Mouse (Mus musculus): ENCODE results near the gene Endog. TPM values are rescaled to one million over a fixed set of nuclear protein-coding genes. Genes with fewer than 3 reads are reported as not detected.

Endog gene
- polyA plus RNA-seq, 1 experiment from 2014 or later, result 20.4 TPM

DNA sequence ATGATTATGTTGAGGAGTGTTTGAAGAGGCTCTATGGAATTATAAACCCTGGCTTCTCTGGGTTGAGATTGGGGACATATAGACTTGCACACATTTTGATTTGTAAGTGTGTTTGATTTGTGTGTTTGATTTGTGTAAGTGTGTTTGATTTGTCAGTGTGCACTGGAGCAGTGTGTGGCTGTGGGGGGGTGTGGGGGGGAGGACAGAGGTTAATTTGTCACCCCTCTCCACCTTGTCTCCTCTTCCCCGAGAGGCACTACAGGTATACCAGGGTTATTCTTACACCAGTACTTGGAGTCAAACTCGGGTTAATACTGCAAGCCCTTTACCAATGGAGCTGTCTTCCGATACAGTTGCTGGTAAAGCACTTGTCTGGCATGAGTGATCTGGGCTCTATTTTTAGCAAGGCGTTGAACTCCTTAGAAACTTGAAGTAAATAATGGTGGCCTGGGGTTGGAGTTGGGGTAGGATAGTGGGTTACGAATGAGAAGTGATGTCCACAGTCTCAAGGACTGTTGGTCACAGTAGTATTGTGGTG, 29.2 kb downstream of the Endog start:
- H3K4me1 ChIP-seq, result peaks cover 8% of the 10 kb centered on the region
- 91% methylated on average over 5 of the region's 5 CpGs for whole genome bisulfite sequencing
- no peaks in the 10 kb centered on the region for H3K36me3 ChIP-seq (replicated peaks)
- H3K27me3 ChIP-seq (replicated peaks), result no peaks in the 10 kb centered on the region
- no peak overlapping the region for H3K9ac ChIP-seq
- no peaks in the 10 kb centered on the region for H3K9me3 ChIP-seq
- H3K4me3 ChIP-seq, result no peak overlapping the region
- no peak overlapping the region for H3K4me2 ChIP-seq
- ATAC-seq (replicated peaks), result no peak
- H3K27ac ChIP-seq, result no peak overlapping the region

DNA sequence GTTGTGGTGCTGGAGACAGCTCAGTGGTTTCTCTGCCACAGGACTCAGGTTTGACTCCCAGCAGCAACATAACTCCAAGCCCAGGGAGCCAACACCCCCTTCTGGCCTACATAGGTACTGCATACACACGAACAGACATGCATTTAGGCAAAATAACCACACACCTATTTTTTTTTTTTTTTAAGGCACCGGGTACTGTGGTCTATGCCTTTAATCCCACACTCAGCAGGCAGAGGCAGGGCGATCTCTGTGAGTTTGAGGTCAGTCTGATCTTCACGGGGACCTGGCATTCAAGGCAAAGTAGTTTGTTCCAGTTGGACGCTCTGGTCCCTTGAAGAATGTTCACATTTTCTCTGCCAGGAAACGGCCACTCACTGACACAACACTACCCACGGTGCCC, 32.1 kb downstream of the Endog start:
- no peak overlapping the region for H3K9ac ChIP-seq
- H3K36me3 ChIP-seq (replicated peaks), result no peaks in the 10 kb centered on the region
- no peak overlapping the region for H3K27ac ChIP-seq
- H3K4me1 ChIP-seq, result peaks cover 17% of the 10 kb centered on the region
- WGBS, result 80% methylated on average over 7 of the region's 7 CpGs
- H3K27me3 ChIP-seq (replicated peaks), result no peaks in the 10 kb centered on the region
- ATAC-seq (replicated peaks), result no peak
- no peak overlapping the region for H3K4me3 ChIP-seq
- no peaks in the 10 kb centered on the region for H3K9me3 ChIP-seq
- H3K4me2 ChIP-seq, result no peak overlapping the region

DNA sequence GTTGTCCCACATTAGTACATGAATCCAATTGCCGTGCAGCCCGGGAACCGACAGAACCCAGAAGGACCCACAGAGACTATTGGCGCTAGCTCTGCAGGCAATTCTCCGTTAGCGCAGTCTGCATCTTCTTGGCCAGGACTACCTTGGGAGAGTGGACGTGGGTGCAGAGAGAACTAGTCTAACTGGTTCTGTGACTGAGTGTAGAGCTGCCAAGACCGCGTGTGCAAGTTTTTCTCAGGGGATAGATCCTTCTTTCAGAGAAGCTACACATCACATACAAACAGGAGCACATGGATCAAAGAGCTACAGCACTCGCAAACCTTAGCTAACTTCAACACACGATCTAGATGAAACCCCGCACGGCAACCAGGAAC, 33.9 kb downstream of the Endog start:
- H3K9me3 ChIP-seq, result no peaks in the 10 kb centered on the region
- H3K4me1 ChIP-seq, result peaks cover 17% of the 10 kb centered on the region
- H3K27ac ChIP-seq, result peak overlapping the region; percentile 77
- H3K4me2 ChIP-seq, result peak overlapping the region; percentile 83
- H3K36me3 ChIP-seq (replicated peaks), result no peaks in the 10 kb centered on the region
- ATAC-seq (replicated peaks), result peak; percentile 79
- WGBS, result 2% methylated on average over 13 of the region's 13 CpGs
- peak overlapping the region; percentile 68 for H3K4me3 ChIP-seq
- H3K27me3 ChIP-seq (replicated peaks), result no peaks in the 10 kb centered on the region
- H3K9ac ChIP-seq, result peak overlapping the region; percentile 54

DNA sequence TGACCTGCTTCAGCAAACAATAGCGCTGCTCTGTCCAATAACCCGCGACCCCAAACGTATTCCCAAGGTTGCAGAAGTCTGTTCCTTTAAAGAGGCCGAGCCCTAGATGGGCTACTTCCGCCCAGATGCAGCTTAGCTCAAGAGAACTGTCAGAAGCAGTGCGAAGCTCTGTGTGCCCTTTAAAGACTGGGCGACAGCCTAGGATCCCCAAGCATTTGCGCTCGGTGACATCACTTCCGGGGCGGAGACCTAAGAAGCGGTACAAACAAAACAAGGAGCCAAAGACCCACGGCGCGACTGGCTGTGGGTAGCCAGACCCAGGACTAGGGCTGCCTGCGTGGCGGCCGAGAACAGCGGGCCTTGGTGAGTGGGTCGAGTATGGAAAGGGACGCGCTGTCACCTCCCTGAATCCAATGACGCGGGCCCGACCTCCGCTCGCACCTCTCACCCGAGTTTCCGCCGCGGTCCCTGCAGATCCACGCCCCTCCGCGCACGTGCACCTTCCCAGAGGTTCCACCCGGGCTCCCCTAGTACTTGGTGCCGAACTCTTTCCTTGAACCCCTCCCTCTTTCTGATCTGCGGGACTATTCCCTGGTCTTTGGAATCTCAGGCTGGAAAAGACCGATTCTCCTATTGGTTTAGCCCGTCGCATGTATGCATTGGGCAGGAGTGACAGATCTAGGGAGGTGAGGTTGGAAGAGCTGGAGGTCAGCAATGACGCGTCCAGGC, 34.5 kb downstream of the Endog start, which contains the start of gene Kyat1:
TSS of gene Kyat1 (minus strand) at position 219 of the 729 bp plus-strand sequence.
- H3K27me3 ChIP-seq (replicated peaks), result no peaks in the 10 kb centered on the region
- H3K4me2 ChIP-seq, result peak within 1 kb of the TSS; percentile 83
- peak; percentile 98 for ATAC-seq (replicated peaks)
- WGBS, result under 1% methylated on average over 44 of the region's 44 CpGs
- H3K36me3 ChIP-seq (replicated peaks), result no peaks in the 10 kb centered on the region
- H3K27ac ChIP-seq, result peak within 1 kb of the TSS; percentile 77
- no peaks in the 10 kb centered on the region for H3K9me3 ChIP-seq
- H3K4me3 ChIP-seq, result peak within 1 kb of the TSS; percentile 68
- peak within 1 kb of the TSS; percentile 54 for H3K9ac ChIP-seq
- H3K4me1 ChIP-seq, result peaks cover 17% of the 10 kb centered on the region

DNA sequence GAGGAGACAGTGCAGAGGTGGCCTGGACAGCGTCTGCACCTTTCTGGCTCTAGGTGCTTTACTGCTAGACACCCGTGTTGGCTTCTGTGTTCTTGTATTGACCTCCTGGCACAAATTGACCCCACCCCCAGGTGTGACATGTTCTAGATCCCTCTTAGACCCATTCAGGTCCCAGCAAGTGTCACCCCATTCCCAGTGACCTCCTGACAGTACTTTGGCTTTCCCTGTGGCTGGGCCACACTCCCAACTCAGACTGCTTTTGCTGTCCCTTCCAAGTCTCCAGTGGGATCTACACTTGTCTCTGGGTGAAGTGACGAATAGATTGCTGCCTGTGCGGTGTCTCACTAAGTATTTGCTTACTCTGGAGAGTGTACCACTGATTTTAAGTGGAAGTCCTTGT, 36.1 kb downstream of the Endog start:
- H3K9me3 ChIP-seq, result no peaks in the 10 kb centered on the region
- no peaks in the 10 kb centered on the region for H3K27me3 ChIP-seq (replicated peaks)
- no peak for ATAC-seq (replicated peaks)
- H3K36me3 ChIP-seq (replicated peaks), result no peaks in the 10 kb centered on the region
- no peak overlapping the region for H3K4me3 ChIP-seq
- H3K4me2 ChIP-seq, result no peak overlapping the region
- no peak overlapping the region for H3K27ac ChIP-seq
- H3K4me1 ChIP-seq, result peaks cover 17% of the 10 kb centered on the region
- WGBS, result 80% methylated on average over 4 of the region's 4 CpGs
- H3K9ac ChIP-seq, result no peak overlapping the region

DNA sequence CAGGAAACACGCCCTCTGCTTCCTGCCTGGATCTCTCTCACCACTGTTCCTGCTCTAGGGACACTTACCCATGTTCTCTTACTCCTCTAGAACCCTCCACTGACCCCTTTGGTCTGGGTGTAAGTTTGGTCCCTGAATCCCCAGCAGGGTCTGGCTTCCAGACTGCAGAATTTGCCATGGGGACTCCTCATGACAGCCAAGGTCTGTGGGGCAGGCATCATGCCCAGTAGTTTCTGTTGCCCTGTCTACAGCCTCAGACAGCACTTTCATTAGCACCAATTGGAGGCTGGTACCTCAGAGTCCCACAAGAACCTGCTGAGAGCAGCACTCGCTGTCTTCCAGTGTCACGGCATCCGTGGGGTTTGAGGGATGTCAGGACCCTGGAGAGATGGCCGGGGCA, 36.6 kb downstream of the Endog start:
- WGBS, result 79% methylated on average over 5 of the region's 5 CpGs
- no peaks in the 10 kb centered on the region for H3K9me3 ChIP-seq
- no peaks in the 10 kb centered on the region for H3K36me3 ChIP-seq (replicated peaks)
- H3K4me3 ChIP-seq, result no peak overlapping the region
- no peaks in the 10 kb centered on the region for H3K27me3 ChIP-seq (replicated peaks)
- H3K4me1 ChIP-seq, result peaks cover 17% of the 10 kb centered on the region
- no peak overlapping the region for H3K27ac ChIP-seq
- H3K9ac ChIP-seq, result no peak overlapping the region
- ATAC-seq (replicated peaks), result no peak
- no peak overlapping the region for H3K4me2 ChIP-seq

DNA sequence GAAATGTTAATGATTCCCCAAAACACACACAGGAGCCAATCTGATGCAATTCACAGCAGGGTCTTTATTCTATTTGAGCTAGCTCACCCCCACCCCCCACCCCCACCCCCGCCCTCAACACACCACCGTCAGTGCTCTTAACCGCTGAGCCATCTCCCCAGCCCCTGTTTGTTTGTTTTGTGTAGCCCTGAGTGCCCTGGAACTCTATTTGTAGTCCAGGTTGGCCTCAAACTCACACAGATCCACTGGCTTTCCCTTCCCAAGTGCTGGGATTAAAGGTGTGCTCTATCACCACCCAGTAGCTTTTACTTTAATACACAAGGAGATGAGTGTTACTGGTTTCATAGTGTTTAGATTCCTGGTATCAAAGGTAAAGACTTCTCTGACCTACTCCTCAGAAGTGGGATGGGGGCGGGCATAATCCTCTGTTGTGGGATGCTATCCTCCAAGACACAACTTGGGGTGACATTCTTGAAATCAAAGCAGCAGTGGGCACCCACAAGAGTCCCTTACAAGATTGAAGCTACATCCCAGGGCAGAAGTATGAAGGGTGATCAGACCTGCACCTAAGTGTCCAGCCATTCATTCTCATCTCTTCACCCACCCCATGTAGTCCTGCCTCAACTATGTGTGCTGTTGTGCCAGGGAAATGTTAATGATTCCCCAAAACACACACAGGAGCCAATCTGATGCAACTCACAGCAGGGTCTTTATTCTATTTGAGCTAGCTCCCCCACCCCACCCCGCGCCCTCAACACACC, 40.3 kb downstream of the Endog start:
- 69% methylated on average over 6 of the region's 6 CpGs for WGBS
- no peak overlapping the region for H3K4me3 ChIP-seq
- H3K9ac ChIP-seq, result no peak overlapping the region
- H3K4me2 ChIP-seq, result no peak overlapping the region
- no peaks in the 10 kb centered on the region for H3K27me3 ChIP-seq (replicated peaks)
- H3K4me1 ChIP-seq, result peaks cover 4% of the 10 kb centered on the region
- no peak overlapping the region for H3K27ac ChIP-seq
- no peaks in the 10 kb centered on the region for H3K36me3 ChIP-seq (replicated peaks)
- no peak for ATAC-seq (replicated peaks)
- H3K9me3 ChIP-seq, result no peaks in the 10 kb centered on the region

DNA sequence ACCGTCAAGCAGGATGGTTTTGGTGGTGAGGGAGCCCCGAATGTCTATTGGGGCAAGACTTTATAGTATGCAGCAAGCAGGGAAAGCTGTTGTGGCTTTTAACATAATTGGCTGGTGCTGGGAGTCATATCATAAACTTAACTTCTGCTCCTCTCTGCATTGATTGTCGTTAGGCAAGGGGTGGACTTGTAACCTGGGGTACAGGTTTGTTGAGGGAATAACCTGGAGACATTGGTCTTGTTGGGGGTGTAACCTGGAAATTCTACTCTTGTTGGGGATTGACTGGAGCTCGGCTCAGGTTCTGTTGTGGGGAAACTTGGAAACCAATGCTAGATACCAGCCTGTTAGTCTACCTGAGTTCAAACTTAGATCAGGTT, 40.9 kb downstream of the Endog start:
- no peak overlapping the region for H3K4me3 ChIP-seq
- H3K9me3 ChIP-seq, result no peaks in the 10 kb centered on the region
- H3K27me3 ChIP-seq (replicated peaks), result no peaks in the 10 kb centered on the region
- no peak overlapping the region for H3K27ac ChIP-seq
- 87% methylated on average over 4 of the region's 4 CpGs for WGBS
- no peak for ATAC-seq (replicated peaks)
- H3K9ac ChIP-seq, result no peak overlapping the region
- no peaks in the 10 kb centered on the region for H3K36me3 ChIP-seq (replicated peaks)
- no peaks in the 10 kb centered on the region for H3K4me1 ChIP-seq
- no peak overlapping the region for H3K4me2 ChIP-seq

DNA sequence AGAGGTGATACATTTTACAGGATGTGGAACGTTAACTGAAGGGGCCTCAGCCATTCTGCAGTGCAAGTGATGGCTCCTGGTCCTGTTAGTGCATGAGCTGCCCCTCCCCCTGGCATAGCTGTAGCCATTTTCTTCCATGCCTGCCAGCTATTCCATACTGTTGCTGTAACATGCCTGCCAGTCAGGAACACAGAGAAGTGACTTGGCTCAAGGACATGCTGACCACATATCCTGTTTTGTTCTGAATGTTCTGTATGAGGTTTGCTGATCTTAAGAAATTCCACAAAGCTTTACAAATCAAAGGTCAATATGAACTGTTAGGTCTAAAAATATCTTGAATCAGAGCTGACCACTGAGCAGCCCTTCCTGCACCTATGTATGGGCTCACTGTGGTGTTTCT, 41.7 kb downstream of the Endog start:
- H3K27ac ChIP-seq, result no peak overlapping the region
- WGBS, result 82% methylated on average over 1 of the region's 1 CpGs
- H3K4me1 ChIP-seq, result no peaks in the 10 kb centered on the region

DNA sequence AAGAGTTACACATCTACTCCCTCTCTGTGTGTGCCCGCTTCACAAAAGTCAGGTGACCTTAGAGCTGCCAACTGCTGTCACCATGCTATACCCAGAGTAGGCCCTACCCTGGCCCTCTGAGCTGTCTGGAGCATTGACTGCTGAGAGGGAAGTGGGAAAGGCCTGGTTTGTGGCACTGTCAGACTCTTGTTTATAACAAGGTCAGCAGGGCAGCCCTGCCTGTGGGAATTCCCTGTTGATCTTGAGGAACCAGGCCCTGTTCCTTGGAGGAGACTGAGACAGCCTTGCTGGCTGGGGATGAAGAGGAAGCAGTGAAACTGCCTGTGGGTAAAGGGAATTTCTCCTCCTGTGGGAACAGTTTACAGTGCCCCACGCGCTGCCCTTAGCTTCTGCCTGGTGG, 43.5 kb downstream of the Endog start:
- ATAC-seq (replicated peaks), result no peak
- no peaks in the 10 kb centered on the region for H3K9me3 ChIP-seq
- no peak overlapping the region for H3K27ac ChIP-seq
- H3K27me3 ChIP-seq (replicated peaks), result no peaks in the 10 kb centered on the region
- H3K4me1 ChIP-seq, result no peaks in the 10 kb centered on the region
- H3K9ac ChIP-seq, result no peak overlapping the region
- H3K4me2 ChIP-seq, result no peak overlapping the region
- no peaks in the 10 kb centered on the region for H3K36me3 ChIP-seq (replicated peaks)
- no peak overlapping the region for H3K4me3 ChIP-seq
- 99% methylated on average over 3 of the region's 3 CpGs for WGBS

More for the DNA sequence above, 41.7 kb downstream of the Endog start:
- Histone ChIP-seq H3K9ac (no peak overlapping the region), H3K9me3 (no peaks in the 10 kb centered on the region), H3K27me3 (replicated peaks) (no peaks in the 10 kb centered on the region), H3K4me2 (no peak overlapping the region), H3K4me3 (no peak overlapping the region), H3K36me3 (replicated peaks) (no peaks in the 10 kb centered on the region)
- ATAC-seq (replicated peaks), result no peak

DNA sequence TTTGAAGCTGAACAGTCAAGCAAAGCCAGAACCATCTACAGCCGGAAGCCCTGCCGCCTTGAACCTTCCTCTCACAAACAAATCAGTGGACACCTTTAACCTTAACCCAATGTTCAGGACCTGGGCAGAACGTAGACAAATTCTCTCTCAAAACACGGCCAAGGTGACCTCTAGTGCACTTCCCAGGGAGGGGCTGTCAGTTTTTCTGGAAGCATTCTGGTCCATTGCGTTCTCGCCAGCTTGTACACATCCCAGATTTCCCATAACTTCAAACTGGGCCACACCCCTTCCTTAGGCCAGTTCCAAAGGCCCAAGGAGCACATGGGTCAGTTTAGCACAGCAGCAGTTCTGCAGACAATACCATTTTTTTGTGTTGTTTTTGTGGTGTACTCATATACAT, 44.2 kb downstream of the Endog start:
- no peak for ATAC-seq (replicated peaks)
- no peaks in the 10 kb centered on the region for H3K36me3 ChIP-seq (replicated peaks)
- 81% methylated on average over 6 of the region's 6 CpGs for WGBS
- H3K27ac ChIP-seq, result no peak overlapping the region
- H3K4me1 ChIP-seq, result no peaks in the 10 kb centered on the region
- H3K9me3 ChIP-seq, result no peaks in the 10 kb centered on the region
- no peak overlapping the region for H3K4me3 ChIP-seq
- no peak overlapping the region for H3K4me2 ChIP-seq
- H3K9ac ChIP-seq, result no peak overlapping the region
- H3K27me3 ChIP-seq (replicated peaks), result no peaks in the 10 kb centered on the region

DNA sequence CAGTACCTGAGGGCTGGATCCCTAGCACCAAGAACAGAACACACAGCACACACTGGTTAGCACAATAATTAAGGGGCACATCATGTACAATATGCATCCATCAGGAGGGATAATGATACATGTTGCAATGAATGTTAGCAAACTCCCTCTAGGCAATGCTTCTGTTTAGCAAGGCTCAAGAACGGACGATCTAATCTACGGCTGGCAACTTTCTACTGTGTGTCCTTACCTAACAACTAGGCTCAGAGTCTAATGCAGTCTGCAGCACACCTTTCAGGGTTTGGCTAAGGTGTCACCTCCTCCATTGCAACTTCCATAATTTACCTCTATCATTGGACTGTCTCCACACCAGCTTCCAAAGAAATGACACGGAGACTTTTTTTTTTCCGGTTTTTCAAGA, 45.0 kb downstream of the Endog start:
- 94% methylated on average over 5 of the region's 5 CpGs for WGBS
- no peak overlapping the region for H3K27ac ChIP-seq
- H3K4me2 ChIP-seq, result no peak overlapping the region
- no peak overlapping the region for H3K9ac ChIP-seq
- H3K36me3 ChIP-seq (replicated peaks), result no peaks in the 10 kb centered on the region
- ATAC-seq (replicated peaks), result no peak
- no peak overlapping the region for H3K4me3 ChIP-seq
- no peaks in the 10 kb centered on the region for H3K9me3 ChIP-seq
- no peaks in the 10 kb centered on the region for H3K27me3 ChIP-seq (replicated peaks)
- H3K4me1 ChIP-seq, result no peaks in the 10 kb centered on the region

Data from midbrain, embryonic 15.5 days (tissue).